Mouse (Mus musculus) hematopoietic stem cell, adult 5-6 weeks (primary cell): ENCODE data around the gene Wdr93. TPM values are rescaled to one million over a fixed set of nuclear protein-coding genes. Genes with fewer than 3 reads are reported as not detected.

Source experiments
- ATAC-seq, 2 experiments: fragments of 125-278 bp in 1 of 2; replicated peaks in 1 of 2; 2 replicates each; pipeline ENCODE4 v1.8.0; 2016 to 2017; ENCODE audit warnings: inconsistent platforms in 2 of 2, mild to moderate bottlenecking in 2 of 2, moderate number of reproducible peaks in 2 of 2, low read depth in 1 of 2, moderate TSS enrichment in 1 of 2; ENCODE audit not compliant: low FRiP score in 2 of 2, poor library complexity in 2 of 2, severe bottlenecking in 2 of 2, insufficient read depth in 1 of 2, low TSS enrichment in 1 of 2
- total RNA-seq: library from RNA; stranded (forward); fragments of 172-1452, 232-1000 nt; gene quantifications from 2 replicates; pipeline ENCODE4 v1.2.3, GENCODE M21; 2017

Wdr93 gene
- total RNA-seq, 1 experiment from 2014 or later: not detected

DNA sequence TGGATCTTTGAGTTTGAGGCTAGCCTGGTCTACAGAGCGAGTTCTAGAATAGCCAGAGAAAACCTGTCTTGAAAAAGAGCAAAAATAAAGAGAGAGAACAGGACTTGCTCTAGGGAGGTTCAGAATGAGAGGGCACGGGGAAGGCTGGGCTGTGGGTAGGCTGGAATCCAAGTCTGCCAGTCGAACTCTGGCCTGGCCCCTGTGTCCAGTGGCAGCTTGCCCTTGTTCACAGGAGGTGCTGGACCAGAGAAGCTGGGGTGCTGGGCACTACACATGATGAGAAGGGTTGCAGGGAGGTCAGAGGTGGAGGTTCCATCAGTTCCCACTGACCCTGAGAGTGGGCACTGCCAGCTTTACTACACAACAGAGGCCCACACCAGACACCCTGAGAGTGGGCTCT, 85.4 kb downstream of the Wdr93 start:
- ATAC-seq: no peak

DNA sequence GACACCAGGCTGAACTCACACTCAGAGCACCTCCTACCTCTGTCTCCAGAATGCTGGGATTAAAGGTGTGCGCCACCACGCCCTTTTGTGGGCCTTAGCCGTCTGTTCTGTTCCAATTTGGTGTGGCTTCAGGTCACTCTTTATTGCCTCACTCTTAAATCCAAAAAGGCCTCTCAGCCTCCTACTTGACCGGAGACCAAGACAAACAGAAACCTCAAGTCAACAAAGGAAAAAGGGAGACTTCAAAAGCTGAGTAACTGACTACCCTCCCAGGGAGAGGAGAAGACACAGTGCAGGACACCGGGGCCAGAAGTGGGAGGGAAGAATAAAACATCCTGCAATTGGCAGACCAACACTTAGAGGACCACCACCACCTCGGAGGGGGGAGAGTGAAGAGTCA, 88.2 kb downstream of the Wdr93 start:
- no peak for ATAC-seq

DNA sequence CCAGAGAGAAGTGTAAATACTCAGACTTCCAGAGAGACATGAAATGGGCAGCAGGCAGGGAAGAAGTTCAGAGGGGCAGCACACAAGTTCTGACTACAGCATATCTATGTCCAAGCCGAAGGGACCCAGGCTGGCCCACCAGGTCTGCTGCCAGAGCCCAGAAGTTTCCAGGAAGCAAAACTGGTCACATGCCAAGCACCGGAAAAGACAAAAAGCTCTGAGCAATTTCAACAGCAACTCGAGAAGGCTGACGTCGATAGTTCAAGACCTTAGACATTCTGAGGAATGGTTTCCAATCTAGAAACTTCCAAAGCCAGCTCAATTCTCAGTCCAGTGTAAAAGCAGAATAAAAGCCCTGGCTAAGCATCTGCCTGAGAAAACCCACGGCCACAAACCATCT, 88.6 kb downstream of the Wdr93 start:
- no peak for ATAC-seq

DNA sequence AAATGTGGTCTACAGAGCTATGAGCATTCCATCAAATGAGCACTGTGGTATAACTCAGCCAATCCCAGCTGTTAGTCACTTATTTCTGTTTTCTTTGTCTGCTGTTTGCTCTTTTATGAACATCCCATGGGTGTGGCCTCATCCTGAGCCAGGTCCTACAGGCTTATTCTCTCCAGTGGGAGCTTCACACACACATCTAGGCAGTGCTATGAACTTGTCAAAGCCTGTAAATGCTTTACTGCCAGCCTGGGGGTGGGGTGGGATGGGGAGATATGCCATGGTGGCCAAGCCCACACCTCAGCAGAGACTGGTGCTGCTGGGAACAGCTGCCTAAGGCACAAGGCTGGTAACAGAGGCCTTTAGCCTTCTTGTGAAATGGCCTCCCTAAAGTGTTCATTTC, 90.0 kb downstream of the Wdr93 start:
- no peak for ATAC-seq

DNA sequence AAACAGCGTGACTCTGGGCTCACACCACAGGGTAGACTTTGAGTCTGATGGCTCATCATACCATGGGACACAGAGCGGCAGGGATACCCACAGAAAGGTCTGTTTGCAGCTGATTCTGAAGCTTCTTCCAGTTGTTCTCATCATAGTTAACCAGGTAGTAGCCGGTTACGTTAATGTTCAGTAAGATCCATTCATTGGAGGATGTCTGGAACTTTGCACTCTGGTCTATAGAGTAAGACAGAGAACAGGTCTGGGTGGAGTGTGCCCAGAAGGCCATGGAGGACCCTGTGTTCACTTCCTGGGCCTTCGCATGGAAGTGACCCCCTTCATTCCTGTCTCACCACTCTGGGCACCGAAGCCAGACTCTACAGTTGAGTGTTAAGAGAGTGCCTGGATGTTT, 92.2 kb downstream of the Wdr93 start:
- ATAC-seq: no peak

Other genes with a start within 250 kb of the Wdr93 start
- gene Rhcg, start 125.5 kb upstream of the Wdr93 start, total RNA-seq: 0.44 TPM in 1 of 2 replicates, not detected in the other
- gene Ticrr, start 83.0 kb upstream of the Wdr93 start, total RNA-seq: 15.3 and 18.2 TPM in 2 replicates
- gene Kif7, start 27.4 kb upstream of the Wdr93 start, total RNA-seq: 1.8 and 2.8 TPM in 2 replicates
- not detected in 2 replicates for gene Plin1, start 10.3 kb upstream of the Wdr93 start, total RNA-seq
- 4.9 and 5.6 TPM in 2 replicates for gene Pex11a, start within 50 bp of the Wdr93 start, total RNA-seq
- not detected in 2 replicates for gene Mesp1, start 50.6 kb downstream of the Wdr93 start, total RNA-seq
- gene Mesp2, start 67.6 kb downstream of the Wdr93 start, total RNA-seq: 0.63 TPM in 1 of 2 replicates, not detected in the other
- 0.38 and 0.55 TPM in 2 replicates for gene Anpep, start 117.9 kb downstream of the Wdr93 start, total RNA-seq
- gene Ap3s2, start 177.5 kb downstream of the Wdr93 start, total RNA-seq: 8.4 and 9.6 TPM in 2 replicates
- gene Arpin, start 192.2 kb downstream of the Wdr93 start, total RNA-seq: 0.35 and 1.1 TPM in 2 replicates